Mouse (Mus musculus) central nervous system, embryonic 11.5 days (tissue): Measurements from ENCODE around the gene Pcyt1a. TPM values are rescaled to one million over a fixed set of nuclear protein-coding genes. Genes with fewer than 3 reads are reported as not detected.

Experiments used
- polyA plus RNA-seq: library from polyadenylated mRNA; depleted of rRNA; stranded (reverse); fragments of >200 nt; gene quantifications from 2 replicates; pipeline ENCODE4 v1.2.3, GENCODE M21; 2012; rRNA removed

The Pcyt1a gene
- 26.1 and 36.6 TPM in 2 replicates for polyA plus RNA-seq

GRCm38 (mm10) chr16:32430474-32431046, at the start of gene Pcyt1a:
TSS of gene Pcyt1a (plus strand) at chr16:32430921.

DNA sequence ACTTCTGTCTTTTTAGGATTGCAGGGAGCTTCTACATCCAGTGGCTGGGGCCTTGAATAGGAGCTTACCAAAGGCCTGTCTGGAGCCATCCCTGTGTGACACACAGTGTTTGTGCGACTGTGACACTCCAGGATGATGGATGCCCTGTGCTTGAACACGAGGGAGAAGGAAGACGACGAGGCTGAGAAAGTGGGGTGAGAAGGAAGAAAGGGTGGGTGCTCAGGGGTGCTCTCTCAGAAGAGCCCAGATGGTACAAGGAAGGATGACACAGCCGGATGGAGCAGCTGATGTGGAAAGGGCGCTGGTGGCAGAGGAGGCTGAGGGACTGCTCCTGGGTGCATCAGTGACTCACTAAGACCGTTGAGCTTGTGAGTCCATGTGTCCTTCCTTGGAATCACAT, 30.5 kb upstream of the Pcyt1a start, which contains the start of gene Tm4sf19:
Tm4sf19 (plus strand) TSS at position 240 of the 400 bp plus-strand sequence.

GRCm38 (mm10) chr16:32419517-32420483, 10.9 kb upstream of the Pcyt1a start, which contains the start of gene Tctex1d2:
TSS of gene Tctex1d2 (plus strand) at chr16:32419702.

DNA sequence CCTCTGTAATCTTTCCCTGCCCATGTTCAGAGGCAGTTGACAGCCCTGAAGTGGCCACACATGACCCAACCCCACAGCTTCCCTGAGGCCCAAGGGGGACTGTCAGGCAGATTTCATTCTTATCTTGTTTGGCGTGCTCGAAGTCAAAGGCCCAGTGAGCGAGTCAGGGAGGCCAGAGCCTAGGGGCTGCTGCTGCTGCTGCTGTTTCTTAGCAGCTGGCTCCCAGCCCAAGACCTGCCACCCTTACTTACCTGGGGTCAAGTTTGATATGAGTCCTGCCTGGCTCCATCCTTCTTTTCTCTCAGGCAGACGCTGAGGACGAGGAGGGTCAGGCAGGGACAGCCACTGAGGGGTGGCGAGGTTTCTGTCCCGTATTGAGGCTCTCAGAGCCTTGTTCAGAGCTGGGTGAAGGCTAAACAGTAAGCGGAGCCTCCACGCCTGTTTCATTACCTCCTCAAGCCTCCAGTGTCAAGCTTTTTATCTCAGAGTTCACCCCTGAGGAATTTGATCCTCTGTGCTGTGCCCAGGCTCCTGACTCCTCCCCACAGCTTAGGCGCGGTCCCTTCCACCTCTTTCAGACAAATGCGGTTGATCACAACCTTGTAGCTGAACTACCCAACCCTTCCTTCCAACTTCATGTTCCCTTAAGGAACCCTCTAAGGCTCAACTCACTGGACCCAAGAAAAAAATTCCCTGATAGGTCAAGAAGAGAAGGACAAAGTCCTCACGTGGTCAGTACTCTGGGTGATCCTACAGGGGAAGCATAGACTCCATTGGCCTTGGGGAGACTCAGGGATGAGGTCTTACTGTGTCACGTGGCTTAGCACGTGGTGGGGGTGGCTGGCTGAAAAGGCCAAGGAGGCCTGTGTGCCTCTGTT, 56.8 kb downstream of the Pcyt1a start, which contains the start of gene Slc51a:
Slc51a (minus strand) TSS at position 646 of the 878 bp plus-strand sequence.

DNA sequence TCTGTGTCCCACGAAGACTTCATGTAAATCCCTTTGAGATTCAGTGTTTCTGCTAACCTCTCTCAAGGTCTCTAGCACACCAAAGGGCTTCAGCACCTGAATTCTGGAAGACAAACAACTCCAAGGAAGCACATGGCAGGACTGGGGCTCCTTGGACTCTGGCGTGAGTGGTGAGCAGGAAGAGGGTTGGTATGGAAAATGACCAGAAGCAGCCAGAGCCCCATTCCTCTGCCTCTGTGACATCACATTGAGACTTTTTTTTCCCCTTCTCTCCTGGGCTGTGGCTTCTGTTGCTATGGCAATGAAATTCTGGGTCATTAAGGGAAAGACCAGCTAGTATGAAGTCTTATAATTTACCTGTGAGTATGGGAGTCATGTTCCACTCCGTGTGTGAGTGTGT, 65.2 kb downstream of the Pcyt1a start, which contains the start of gene Zdhhc19:
Zdhhc19 (plus strand) TSS at position 301 of the 400 bp plus-strand sequence.

Other genes starting within 250 kb of the Pcyt1a start
- gene Fbxo45, start 183.8 kb upstream of the Pcyt1a start, polyA plus RNA-seq: 19.1 and 20.0 TPM in 2 replicates
- gene Wdr53, start 183.7 kb upstream of the Pcyt1a start, polyA plus RNA-seq: 13.8 and 20.1 TPM in 2 replicates
- gene Smco1, start 159.5 kb upstream of the Pcyt1a start, polyA plus RNA-seq: not detected in 2 replicates
- 25.1 and 35.4 TPM in 2 replicates for gene Rnf168, start 153.5 kb upstream of the Pcyt1a start, polyA plus RNA-seq
- 17.5 and 29.2 TPM in 2 replicates for gene Ubxn7, start 98.7 kb upstream of the Pcyt1a start, polyA plus RNA-seq
- 0.29 TPM in 1 of 2 replicates, not detected in the other for gene Tm4sf19, start 30.4 kb upstream of the Pcyt1a start, polyA plus RNA-seq
- 15.7 and 21.7 TPM in 2 replicates for gene Tctex1d2, start 11.2 kb upstream of the Pcyt1a start, polyA plus RNA-seq
- 0.07 and 0.15 TPM in 2 replicates for gene Slc51a, start 57.0 kb downstream of the Pcyt1a start, polyA plus RNA-seq
- not detected in 2 replicates for gene Zdhhc19, start 65.3 kb downstream of the Pcyt1a start, polyA plus RNA-seq
- 51.7 and 78.3 TPM in 2 replicates for gene Tfrc, start 178.0 kb downstream of the Pcyt1a start, polyA plus RNA-seq
- gene Tnk2, start 213.0 kb downstream of the Pcyt1a start, polyA plus RNA-seq: 55.3 and 74.2 TPM in 2 replicates